Mouse (Mus musculus) myocyte (in vitro differentiated cells): Measurements from ENCODE around the gene Nudt16.

Experiments used
- E2F4 ChIP-seq: IDR thresholded peaks from one replicate; pipeline ENCODE4 v1.6.1; 2011; ENCODE audit warnings: mild to moderate bottlenecking, control low read depth, moderate library complexity; ENCODE audit not compliant: insufficient read depth
- POLR2A ChIP-seq: IDR thresholded peaks from one replicate; pipeline ENCODE4 v1.6.1; 2011; ENCODE audit warnings: low read depth, mild to moderate bottlenecking, control low read depth, moderate library complexity; ENCODE audit not compliant: insufficient read length

DNA sequence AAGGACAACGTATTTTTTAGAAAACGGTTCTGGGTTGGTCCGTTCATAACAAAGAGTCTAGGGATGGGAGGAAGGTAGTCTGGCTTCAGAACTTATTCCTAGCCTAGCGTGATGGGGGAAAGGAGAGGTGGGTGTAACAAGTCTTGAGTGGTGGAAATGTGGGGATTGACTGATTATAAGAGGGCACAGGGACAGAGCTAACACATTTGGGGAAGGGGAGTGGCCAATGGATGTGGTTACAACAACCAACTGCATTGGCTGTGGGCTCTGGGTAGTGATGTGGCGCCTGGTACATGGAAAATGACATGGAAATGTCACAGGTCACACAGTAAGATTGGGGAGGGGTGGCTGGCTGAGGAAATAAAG, 361 bp upstream of the Nudt16 start:
- no peak for TF ChIP-seq POLR2A
- TF ChIP-seq E2F4: no peak
